Mouse (Mus musculus): ENCODE results near the gene Olfr1467.

Olfr1467 gene

DNA sequence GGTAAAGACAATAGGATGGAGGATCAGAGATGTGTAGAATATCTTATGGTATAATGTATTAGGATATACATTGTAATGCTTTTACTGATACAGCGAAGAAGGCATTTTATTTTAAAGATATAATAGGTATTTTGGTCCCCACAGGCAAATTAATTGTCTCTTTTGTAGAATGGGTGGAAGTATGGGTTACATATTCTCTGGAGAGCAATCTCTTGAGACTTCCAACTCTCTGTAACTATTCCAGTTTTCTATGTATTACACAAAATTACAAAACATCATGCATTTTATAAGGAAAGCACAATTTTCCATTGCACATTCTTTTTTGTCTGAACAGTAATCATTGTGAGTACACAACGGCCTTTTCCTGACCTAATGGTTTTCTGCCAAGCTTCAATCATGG lies at the start of gene Olfr1467:
Gene Olfr1467 (plus strand): TSS at position 301 of the 400 bp plus-strand sequence.
- no peak for DNase-seq (ENCODE audit: low spot score)

DNA sequence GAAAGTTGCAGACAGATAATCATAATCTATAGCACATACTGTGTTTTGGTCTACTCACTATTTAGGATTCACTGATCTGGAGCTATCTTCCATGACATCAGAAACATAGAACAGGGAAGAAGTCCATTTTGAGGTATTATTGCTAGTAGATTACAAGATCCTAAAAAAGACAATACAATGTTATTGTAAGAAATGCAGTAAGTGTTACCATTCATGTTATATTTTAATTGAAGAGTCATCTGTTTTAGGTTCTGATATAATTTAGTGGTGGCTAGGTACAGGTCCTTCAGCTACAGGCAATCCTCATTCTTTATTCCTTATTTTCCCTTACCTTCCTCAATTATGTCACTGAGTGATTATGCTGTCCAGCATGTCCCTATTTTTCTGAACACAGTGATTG lies 46.6 kb upstream of the Olfr1467 start, which contains the start of gene Olfr1465:
Gene Olfr1465 (minus strand): TSS at position 101 of the 400 bp plus-strand sequence.
- no peak for DNase-seq (ENCODE audit: low spot score)

- no peak for DNase-seq (ENCODE audit: low spot score)
Measured at GRCm38 (mm10) chr19:13338562-13338961, 23.5 kb upstream of the Olfr1467 start, which contains the start of gene Olfr1466. Olfr1466 (plus strand) TSS chr19:13338862.

- no peak for DNase-seq (ENCODE audit: low spot score)
Measured at GRCm38 (mm10) chr19:13407549-13407948, 45.5 kb downstream of the Olfr1467 start, which contains the start of gene Olfr1469. Olfr1469 (plus strand) TSS chr19:13407849.
